26 mouse cellular contexts compared by ENCODE assay signal in genomic region chr7:126497966-126498365, GRCm38 (mm10). TPM values are rescaled to one million over a fixed set of nuclear protein-coding genes. Genes with fewer than 3 reads are reported as not detected.
"Had no signal": no experiment of that assay in that cellular context is flagged by ENCODE, and none has a peak within 500 bp of the region (broad histone marks: within the 10 kb centered on the region; RNA-seq: fewer than 3 reads in every experiment).

No protein-coding gene starts in this region.

- ATAC-seq: hindbrain, embryonic 16.5 days; inflammation-experienced regulatory T-cells, adult 6 months; intestine, embryonic 15.5 days; intestine, postnatal 0 days had no signal

- DNase-seq: gastrocnemius, adult 2 months; gastrocnemius, postnatal 10 days; gastrocnemius, postnatal 25 days; heart, adult 2 months; heart, postnatal 14 days; heart, postnatal 4 days; kidney, adult 18-20 months; kidney, adult 8-10 months; kidney, postnatal 10 days; kidney, postnatal 25 days; kidney, postnatal 4 days; liver; liver, embryonic 13.5 days had no signal

- H3K27me3 ChIP-seq: heart, embryonic 13.5 days; heart, embryonic 15.5 days; hindbrain, embryonic 12.5 days; intestine, embryonic 15.5 days; limb, embryonic 12.5 days; liver, embryonic 13.5 days had no signal

- H3K9me3 ChIP-seq: heart, embryonic 13.5 days; heart, embryonic 15.5 days; hindbrain, embryonic 10.5 days; hindbrain, embryonic 12.5 days; intestine, embryonic 15.5 days; limb, embryonic 10.5 days; limb, embryonic 12.5 days; liver, embryonic 13.5 days had no signal

- H3K4me3 ChIP-seq: gastrocnemius, adult 2 months; heart, adult 2 months; heart, embryonic 13.5 days; heart, embryonic 15.5 days; hindbrain, embryonic 10.5 days; hindbrain, embryonic 12.5 days; intestine, embryonic 15.5 days; layer of hippocampus, adult 2 months; left cerebral cortex, adult 2 months; limb, embryonic 10.5 days; limb, embryonic 12.5 days; liver, embryonic 13.5 days had no signal

RNA-seq across cellular contexts. Expression of gene Atp2a1, which starts 35.1 kb away (rescaled TPM):
- total RNA-seq: granulocyte monocyte progenitor cell, adult 5-6 weeks had no signal
